Comparison of ENCODE assay signal across 14 mouse cellular contexts in the genomic region with DNA sequence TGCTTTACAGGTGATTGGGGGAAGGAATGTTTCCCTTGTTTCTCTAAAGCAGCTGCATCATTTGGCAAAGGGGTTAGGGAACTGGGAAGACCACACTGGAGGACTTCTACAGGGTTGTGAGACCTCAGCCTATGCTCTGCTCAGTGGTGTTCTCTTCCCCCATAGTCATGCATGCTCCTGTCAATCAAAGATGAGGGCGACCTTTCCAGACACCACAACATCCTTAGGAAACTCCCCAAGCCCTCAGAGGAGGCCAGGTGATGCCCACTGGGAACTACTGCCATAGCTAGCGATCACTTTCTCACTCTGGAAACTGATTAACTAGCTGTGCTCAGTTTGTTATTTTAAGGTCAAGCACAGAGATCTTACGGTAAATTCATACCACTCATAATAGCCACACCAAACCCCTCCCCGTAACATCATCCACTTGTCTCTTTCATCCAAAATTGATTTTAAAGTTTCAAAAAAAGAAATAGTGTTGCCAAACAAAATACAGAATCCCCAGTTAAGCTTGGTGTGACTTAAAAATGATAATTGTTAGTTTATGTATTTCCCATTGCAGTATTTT.
"Had no signal": no experiment of that assay in that cellular context is flagged by ENCODE, and none has a peak within 500 bp of the region (broad histone marks: within the 10 kb centered on the region; RNA-seq: fewer than 3 reads in every experiment).

No protein-coding gene starts in this region.

- H3K27ac ChIP-seq: left cerebral cortex, adult 2 months; limb, embryonic 10.5 days; liver, embryonic 13.5 days; lung, embryonic 15.5 days; macrophage; midbrain, embryonic 15.5 days; neural tube, embryonic 13.5 days had no signal

- H3K4me1 ChIP-seq: limb, embryonic 10.5 days; liver, embryonic 13.5 days; megakaryocyte, embryonic 14.5 days; midbrain, embryonic 15.5 days; neural tube, embryonic 13.5 days had no signal

- H3K9me3 ChIP-seq: limb, embryonic 10.5 days; liver, embryonic 13.5 days; lung, embryonic 15.5 days; megakaryocyte, embryonic 14.5 days; midbrain, embryonic 15.5 days; neural tube, embryonic 13.5 days had no signal

- H3K9ac ChIP-seq: liver, embryonic 13.5 days; liver, postnatal 0 days; lung, embryonic 15.5 days; midbrain, embryonic 15.5 days; neural tube, embryonic 13.5 days had no signal

- ATAC-seq: liver, postnatal 0 days; midbrain, embryonic 15.5 days had no signal

- H3K4me3 ChIP-seq: left cerebral cortex, adult 2 months; limb, embryonic 10.5 days; liver, embryonic 13.5 days; lung, embryonic 15.5 days; megakaryocyte, embryonic 14.5 days; midbrain, embryonic 15.5 days; neural tube, embryonic 13.5 days had no signal

- H3K4me2 ChIP-seq: liver, embryonic 13.5 days; lung, embryonic 15.5 days; midbrain, embryonic 11.5 days; midbrain, embryonic 15.5 days; neural tube, embryonic 13.5 days had no signal

- DNase-seq: kidney, adult 9 months; kidney, postnatal 36 days; liver, embryonic 13.5 days; liver, postnatal 0 days; lung, postnatal 14 days; right cerebral cortex, postnatal 14 days had no signal

- H3K27me3 ChIP-seq: liver, embryonic 13.5 days; lung, embryonic 15.5 days; megakaryocyte, embryonic 14.5 days; midbrain, embryonic 15.5 days; neural tube, embryonic 13.5 days had no signal
